Mouse (Mus musculus) spleen, adult 10 weeks (tissue): Measurements from ENCODE around the gene Lrp2bp. TPM values are rescaled to one million over a fixed set of nuclear protein-coding genes. Genes with fewer than 3 reads are reported as not detected.

Experiments
- polyA plus RNA-seq: library from polyadenylated mRNA; stranded (reverse); fragments of 350-450 nt; fragmentation: Illumina TruSeq; extraction: RNeasy Lipid Tissue Mini Kit (QIAGEN cat#74804); gene quantifications from one replicate; pipeline ENCODE4 v1.2.3, GENCODE M21; 2015; ENCODE audit warnings: low replicate concordance; ENCODE audit not compliant: insufficient read depth

The Lrp2bp gene
- 0.17 TPM for polyA plus RNA-seq

DNA sequence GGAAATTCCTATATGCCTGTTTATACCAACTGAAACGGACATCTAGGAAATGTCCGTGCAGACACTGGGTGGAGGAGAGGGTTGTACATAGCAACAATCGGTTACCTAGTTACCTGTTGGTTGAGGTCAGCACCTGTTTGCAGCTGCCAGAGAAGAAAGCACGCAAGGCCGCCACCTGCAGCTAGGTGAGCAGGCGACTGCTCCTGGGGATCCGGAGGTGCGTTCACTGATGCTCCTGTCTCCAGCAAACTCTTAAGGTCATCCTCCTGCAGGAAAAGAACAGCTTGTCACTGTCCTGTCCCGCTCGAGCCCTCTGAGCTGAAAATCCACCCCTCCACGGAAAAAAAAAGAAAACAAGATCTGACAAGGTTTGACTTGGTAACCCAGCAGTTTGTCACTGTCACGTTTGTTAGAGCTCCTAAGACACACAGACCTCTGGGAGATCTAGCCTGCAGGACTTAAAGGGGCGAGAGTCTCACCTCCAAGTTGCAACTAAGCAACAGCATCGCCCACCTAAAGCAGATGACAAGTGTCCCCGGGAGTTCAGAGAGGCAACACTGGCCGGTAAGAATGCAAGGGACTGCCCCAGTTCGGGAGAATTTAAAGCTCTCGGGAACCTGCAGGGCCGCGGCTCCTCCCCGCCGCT lies at the start of gene Lrp2bp:
TSS of gene Lrp2bp (plus strand) at position 166 of the 646 bp plus-strand sequence.

GRCm38 (mm10) chr8:45975126-45975836 lies 23.8 kb upstream of the Lrp2bp start, which contains the start of the genes 1700029J07Rik and Ufsp2:
Gene 1700029J07Rik (minus strand): TSS chr8:45975252.
Gene Ufsp2 (plus strand): TSS chr8:45975528.

DNA sequence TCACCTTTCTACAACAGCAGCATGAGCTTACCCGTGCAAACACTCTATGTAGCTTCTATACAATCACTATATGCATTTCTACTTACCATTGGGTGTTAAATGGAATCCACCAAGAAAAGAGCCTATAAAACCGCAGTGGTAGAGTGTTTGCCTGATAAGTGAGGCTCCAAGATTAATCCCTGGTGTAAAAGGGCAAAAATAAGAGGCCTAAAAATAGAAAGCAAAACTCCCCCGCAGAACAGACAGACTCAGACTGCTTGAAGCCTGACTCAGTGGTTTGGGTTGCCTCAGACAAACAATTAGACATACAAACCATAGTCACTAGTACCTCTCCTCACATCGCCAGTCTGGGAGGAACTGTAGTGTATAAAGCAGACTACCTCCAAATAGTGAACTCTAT lies 6.5 kb downstream of the Lrp2bp start, which contains the start of gene Ankrd37:
TSS of gene Ankrd37 (minus strand) at position 112 of the 400 bp plus-strand sequence.

Other genes with a start within 250 kb of the Lrp2bp start
- 9.4 TPM for gene Pdlim3, start 113.8 kb upstream of the Lrp2bp start, polyA plus RNA-seq
- gene Ccdc110, start 64.7 kb upstream of the Lrp2bp start, polyA plus RNA-seq, result not detected
- 11.9 TPM for gene 1700029J07Rik, start 24.1 kb upstream of the Lrp2bp start, polyA plus RNA-seq
- gene Ufsp2, start 23.8 kb upstream of the Lrp2bp start, polyA plus RNA-seq, result 51.8 TPM
- 21.4 TPM for gene Ankrd37, start 6.4 kb downstream of the Lrp2bp start, polyA plus RNA-seq
- 28.4 TPM for gene Cfap97, start 152.5 kb downstream of the Lrp2bp start, polyA plus RNA-seq
- 37.8 TPM for gene Snx25, start 152.9 kb downstream of the Lrp2bp start, polyA plus RNA-seq
- 76.0 TPM for gene Slc25a4, start 212.0 kb downstream of the Lrp2bp start, polyA plus RNA-seq